Mouse (Mus musculus) megakaryocyte, adult 5-6 weeks (primary cell): ENCODE results near the gene Ccdc12. TPM values are rescaled to one million over a fixed set of nuclear protein-coding genes. Genes with fewer than 3 reads are reported as not detected.
A peak's percentile ranks its signal among the peaks of the same experiment; 100 is the strongest.

Experiments used
- ATAC-seq: 2 replicates; pipeline ENCODE4 v1.8.0; 2016; ENCODE audit warnings: mild to moderate bottlenecking, inconsistent platforms; ENCODE audit not compliant: poor library complexity, severe bottlenecking
- total RNA-seq, 2 experiments: library from RNA; stranded (forward) in 1 of 2; stranded (reverse) in 1 of 2; fragments of 153-499, 151-499 nt in 1 of 2; fragments of 221-1000, 200-1000 nt in 1 of 2; gene quantifications; 2 replicates each; pipeline versions ENCODE4 v1.2.3 to v1.2.4; 2015 to 2017

The Ccdc12 gene
- total RNA-seq, 2 experiments from 2014 or later, result 180 to 204 TPM

DNA sequence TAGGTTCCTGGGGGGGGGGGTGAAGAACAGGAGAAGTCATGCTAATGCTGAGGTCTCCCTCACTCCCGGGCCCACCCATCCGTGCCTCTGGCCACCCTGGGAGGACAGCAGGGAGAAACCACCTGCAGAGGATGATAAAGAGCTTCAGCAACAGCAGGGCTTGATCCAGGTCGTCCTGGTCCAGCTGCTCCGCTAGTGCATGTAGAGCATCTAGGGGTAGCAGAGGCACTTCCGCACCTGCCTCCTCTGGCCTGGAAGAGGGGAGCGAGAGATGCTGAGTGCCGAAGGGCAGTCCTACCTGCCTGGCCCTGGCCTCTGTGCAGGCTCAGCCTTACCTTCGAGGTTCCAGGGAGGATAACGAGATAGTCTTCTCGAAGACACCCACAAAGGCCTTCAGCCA lies 12.0 kb upstream of the Ccdc12 start:
- ATAC-seq, result no peak

DNA sequence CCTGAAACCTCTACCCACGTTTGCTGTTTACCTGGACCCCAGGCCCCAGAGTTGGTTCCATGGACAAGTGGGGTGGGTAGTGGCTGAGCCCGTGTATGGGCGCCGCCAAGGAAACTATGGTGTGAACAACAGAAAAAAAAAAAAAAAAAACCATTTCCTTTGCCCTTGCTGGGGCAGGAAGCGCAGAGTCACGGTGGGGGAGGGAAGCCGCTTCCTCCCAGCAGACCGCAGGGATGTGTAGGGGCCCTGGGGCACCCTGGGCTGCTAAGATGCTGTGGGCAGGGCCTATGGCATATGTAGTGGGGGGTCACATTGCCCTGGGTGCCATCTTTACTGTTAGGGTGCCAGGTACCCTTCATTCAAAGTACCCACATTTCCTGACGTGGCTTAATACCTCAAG lies 11.1 kb upstream of the Ccdc12 start:
- ATAC-seq, result peak; percentile 84

- ATAC-seq, result no peak
Measured at GRCm38 (mm10) chr9:110649775-110650174, 6.5 kb upstream of the Ccdc12 start.

GRCm38 (mm10) chr9:110651931-110652722 lies 4.2 kb upstream of the Ccdc12 start:
- peak; percentile 7 for ATAC-seq

- ATAC-seq, result no peak
Measured at GRCm38 (mm10) chr9:110652963-110653654, 3.2 kb upstream of the Ccdc12 start.

DNA sequence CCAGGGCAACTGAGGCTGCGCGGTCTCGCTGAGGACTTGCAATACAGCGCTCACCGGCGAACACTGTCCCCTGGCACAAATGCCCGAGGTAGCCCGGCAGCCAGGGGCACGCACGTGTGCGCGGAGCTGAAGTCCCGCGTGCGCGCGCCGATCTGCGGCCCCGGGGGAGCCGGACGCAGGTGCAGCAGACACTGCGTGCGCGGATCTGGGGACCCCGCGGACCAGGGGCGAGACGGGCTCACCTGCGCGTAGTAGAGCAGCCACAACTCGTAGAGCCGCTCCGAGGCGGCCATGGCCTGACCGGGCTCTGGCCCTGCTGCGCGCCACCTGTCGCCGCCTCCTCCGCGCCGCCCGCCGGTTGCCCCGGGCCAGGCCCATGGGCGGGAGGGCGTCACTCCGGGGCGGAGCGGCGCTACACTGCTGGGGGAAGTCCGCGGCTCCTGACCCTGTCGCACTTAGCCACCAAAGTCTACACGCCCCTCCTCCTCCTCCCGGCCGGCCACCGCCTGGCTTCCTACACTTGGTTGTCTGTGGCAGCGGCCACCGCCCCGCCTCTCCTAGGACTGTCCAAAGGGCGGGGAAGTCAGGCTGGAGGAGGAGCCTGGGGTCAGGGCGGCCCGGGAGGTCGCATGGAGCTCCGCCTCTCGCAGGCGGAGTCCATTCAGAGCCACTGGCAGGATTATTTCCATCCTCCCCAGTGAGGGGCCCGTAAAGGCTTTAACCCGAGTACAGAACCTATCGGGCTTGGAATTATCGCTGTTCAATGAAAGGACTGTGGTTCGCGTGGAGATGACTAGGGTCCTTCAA lies 2.4 kb upstream of the Ccdc12 start, which contains the start of gene Nbeal2:
Gene Nbeal2, minus strand, starts transcription at position 507 of the 807 bp plus-strand sequence.
- ATAC-seq, result peak; percentile 74

- ATAC-seq, result no peak
Measured at GRCm38 (mm10) chr9:110654726-110655650, 1.3 kb upstream of the Ccdc12 start.

GRCm38 (mm10) chr9:110655651-110656007 lies 674 bp upstream of the Ccdc12 start:
- no peak for ATAC-seq

GRCm38 (mm10) chr9:110657474-110658078 lies 1.3 kb downstream of the Ccdc12 start:
- ATAC-seq, result peak; percentile 49

DNA sequence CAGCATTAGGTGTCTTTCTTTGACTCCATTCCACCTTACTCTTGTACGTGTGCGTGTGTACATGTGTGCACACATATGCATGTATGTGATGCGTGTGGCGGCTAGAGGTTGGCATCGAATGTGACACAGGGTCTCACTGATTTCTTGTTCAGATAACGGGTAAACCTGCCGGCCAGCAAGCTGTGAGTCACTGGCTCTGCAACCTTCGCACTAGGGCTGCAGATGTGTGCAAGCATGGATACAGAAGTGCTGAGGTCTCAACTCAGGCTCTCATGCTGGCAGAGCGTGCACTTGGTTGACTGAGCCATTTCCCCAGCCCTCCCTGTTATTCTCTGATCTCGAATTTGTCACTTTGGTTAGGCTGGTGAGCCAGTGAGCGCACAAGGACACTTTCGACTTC lies 3.2 kb downstream of the Ccdc12 start:
- ATAC-seq, result no peak

DNA sequence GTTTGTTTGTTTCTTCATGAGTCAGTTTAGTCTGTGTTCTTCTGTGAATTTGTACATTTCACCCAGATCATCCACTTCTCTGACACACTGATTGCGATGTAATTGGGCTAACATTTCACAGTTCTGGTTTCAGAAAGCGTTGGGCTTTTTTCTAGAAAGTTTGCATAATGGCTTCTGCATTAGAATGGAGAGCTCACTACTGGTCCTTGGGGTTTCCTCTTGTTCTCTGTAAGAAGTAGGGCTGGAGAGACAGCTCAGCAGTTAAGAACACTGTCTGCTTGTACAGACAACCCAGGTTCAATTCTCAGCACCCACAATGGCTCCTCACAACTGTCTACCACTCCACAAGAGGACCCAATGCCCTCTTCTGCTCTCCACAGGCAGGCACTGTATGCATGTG lies 3.9 kb downstream of the Ccdc12 start:
- no peak for ATAC-seq

DNA sequence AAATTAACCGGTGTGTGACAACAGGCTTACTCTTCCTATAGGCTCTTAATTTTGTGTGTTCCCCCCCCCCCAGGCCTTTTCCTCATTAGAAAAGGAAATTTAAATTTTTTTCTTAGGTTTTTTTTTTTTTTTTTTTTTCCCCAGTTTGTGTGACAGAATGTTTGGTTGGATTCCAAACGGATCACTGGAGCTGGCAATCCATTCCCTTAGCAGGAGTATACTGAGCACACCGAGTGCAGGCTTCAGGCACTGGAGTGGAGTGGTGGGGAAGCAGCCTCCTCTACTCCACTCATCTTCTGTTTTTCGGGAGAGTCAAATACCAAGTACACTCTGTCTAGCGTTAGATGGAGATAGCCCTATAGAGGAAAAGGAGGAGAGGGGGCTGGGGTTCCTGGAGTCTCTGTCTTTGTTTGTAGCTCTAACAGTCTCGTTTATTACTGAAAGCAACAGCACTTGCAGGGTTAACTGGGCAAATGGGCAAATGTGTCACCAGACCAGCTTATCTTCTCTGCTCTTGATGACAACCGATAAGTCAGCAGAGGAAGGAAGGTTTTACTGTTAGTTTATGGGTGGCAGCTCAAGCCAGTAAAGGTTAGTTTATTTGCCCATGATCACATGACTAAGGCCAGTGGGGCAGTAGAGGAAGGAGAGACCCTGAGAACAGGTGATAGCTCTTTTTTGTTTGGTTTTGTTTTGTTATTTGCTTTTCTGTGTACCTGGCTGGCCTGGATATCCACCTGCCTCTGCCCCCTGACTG lies 4.7 kb downstream of the Ccdc12 start:
- ATAC-seq, result no peak

- ATAC-seq, result peak; percentile 53
Measured at GRCm38 (mm10) chr9:110662844-110663243, 6.5 kb downstream of the Ccdc12 start.

DNA sequence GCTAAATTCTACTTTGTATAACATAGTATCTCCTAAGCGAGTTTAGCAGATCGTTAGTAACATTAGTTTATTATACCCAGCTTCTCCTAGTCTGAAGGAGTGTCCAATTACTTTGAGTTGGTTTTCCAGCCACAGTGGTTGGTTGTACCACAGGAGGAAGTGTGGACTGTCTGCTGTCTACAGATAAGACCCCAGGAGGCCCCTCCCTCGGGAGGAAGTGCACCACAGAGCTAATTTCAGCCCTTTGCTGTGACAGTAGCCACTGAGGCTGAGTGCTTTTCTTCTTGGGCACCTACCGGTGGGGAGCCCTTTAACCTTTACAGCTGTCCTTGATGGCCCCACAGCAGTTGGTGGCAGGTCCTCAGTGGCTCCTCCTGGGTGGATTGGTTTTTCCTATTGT lies 9.6 kb downstream of the Ccdc12 start:
- peak; percentile 84 for ATAC-seq

DNA sequence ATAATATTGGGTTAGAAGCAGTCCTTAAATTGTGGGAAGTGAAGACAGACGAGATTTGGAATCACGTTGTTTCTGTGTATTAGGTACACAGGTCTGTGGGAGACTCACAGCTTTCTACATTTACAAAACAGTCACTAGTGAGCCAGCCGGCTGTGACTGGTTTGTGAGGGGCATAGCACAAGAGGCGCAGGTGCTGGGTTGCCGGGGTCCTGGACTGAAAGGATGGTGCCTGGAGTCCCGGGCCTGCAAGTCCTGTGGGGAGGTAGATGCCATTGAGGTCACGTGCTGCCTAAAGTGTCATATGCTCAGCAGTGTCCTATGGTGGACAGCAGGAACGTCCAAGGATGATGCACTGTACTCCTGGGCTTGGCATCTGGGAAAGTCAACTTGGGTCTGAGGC lies 10.1 kb downstream of the Ccdc12 start:
- ATAC-seq, result no peak

- peak; percentile 41 for ATAC-seq
Measured at GRCm38 (mm10) chr9:110667219-110667836, 11.0 kb downstream of the Ccdc12 start.

DNA sequence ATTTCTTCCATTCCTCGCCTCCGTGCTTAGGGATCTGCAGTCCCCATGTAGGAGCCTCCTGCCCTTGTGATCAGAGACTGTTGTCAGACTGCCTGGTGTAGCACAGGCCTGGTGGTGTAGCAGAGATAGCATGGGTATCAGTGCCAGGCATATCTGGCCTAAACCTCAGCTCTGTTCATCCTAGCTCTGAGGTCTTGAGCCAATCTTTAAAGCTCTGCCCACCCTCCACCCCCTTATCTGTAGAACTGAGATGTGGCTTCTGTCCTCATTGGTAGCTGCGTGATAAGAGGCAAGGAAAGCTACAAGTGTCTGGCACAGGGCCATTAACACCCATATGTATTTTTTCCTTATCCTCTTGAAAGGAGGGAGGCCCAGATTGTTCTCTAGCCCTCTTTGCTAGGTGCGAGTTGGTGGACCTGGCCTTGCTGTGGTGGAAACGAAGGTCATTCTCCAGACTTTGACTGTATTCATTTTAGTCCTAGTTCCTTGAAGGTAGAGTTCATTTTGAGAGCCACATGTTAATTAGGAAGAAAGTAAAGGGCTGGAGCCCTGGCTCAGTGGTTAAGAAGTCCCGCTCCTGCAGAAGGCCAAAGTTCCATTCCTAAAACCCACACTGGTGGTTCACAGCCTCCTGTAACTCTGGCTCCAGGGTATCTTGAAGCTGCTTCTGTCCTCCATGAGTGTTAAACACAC lies 12.4 kb downstream of the Ccdc12 start:
- ATAC-seq, result peak; percentile 21; the same call in 1 of the 2 replicates

DNA sequence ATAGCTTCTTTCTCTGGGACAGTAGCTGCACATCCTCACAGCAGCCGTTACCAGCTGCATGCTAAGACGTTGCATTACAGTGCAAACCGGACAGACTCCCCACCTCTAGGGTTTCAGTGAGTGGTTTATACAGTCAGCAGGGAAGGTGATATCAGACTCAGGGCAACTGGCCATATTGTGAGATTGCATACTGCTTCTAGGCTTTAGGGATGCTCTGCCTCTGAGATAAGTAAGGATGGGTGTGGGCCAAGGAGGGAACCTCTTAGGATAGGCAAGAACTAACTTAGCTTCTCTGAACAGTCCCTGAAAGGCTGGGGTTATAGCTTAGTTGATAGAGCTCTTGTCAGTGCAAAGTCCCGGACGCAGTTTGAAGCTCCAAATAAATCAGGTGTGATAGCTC lies 13.5 kb downstream of the Ccdc12 start:
- no peak for ATAC-seq
